Comparison of ENCODE assay signal across 20 mouse cellular contexts in genomic region chr6:49965944-49966545, GRCm38 (mm10).
DNase-seq lines count a peak whose midpoint lies in the region; ATAC-seq and TF ChIP-seq lines count a peak whose summit lies in the region.
"Had no signal": no experiment of that assay in that cellular context is flagged by ENCODE, and none has a peak within 500 bp of the region (broad histone marks: within the 10 kb centered on the region; RNA-seq: fewer than 3 reads in every experiment).

No protein-coding gene starts in this region.

- peak; percentile 63 for ATAC-seq in kidney, postnatal 0 days (replicated peaks; ENCODE audit: low FRiP score, low read depth)
- ATAC-seq in limb, embryonic 12.5 days (ENCODE audit: insufficient number of reproducible peaks, insufficient read depth, low FRiP score, low TSS enrichment, low read depth): peak; percentile 89

- H3K27ac ChIP-seq in kidney, postnatal 0 days: peak overlapping the region; percentile 13; the same call in 1 of the 2 replicates
- peak overlapping the region; percentile 42; the same call in 1 of the 2 replicates for H3K27ac ChIP-seq in limb, embryonic 12.5 days
- H3K27ac ChIP-seq: embryonic facial prominence, embryonic 15.5 days; forebrain, embryonic 12.5 days; heart, embryonic 10.5 days; hindbrain, embryonic 15.5 days; liver, embryonic 14.5 days; midbrain, embryonic 10.5 days; neural tube, embryonic 15.5 days; stomach, embryonic 15.5 days had no signal

- no peaks in the 10 kb centered on the region for H3K27me3 ChIP-seq in kidney, postnatal 0 days (ENCODE audit: insufficient read depth, low read length)
- H3K27me3 ChIP-seq in limb, embryonic 12.5 days: peaks cover 20% of the 10 kb centered on the region
- H3K27me3 ChIP-seq: embryonic facial prominence, embryonic 15.5 days; forebrain, embryonic 12.5 days; hindbrain, embryonic 15.5 days; neural tube, embryonic 15.5 days; stomach, embryonic 15.5 days had no signal

- no peaks in the 10 kb centered on the region for H3K36me3 ChIP-seq in kidney, postnatal 0 days (ENCODE audit: insufficient read depth, low read length)
- H3K36me3 ChIP-seq in limb, embryonic 12.5 days: no peaks in the 10 kb centered on the region
- H3K36me3 ChIP-seq: embryonic facial prominence, embryonic 15.5 days; forebrain, embryonic 12.5 days; heart, embryonic 10.5 days; hindbrain, embryonic 15.5 days; midbrain, embryonic 10.5 days; neural tube, embryonic 15.5 days; stomach, embryonic 15.5 days had no signal

- H3K9me3 ChIP-seq in kidney, postnatal 0 days (replicated peaks; ENCODE audit: low read length): no peaks in the 10 kb centered on the region
- no peaks in the 10 kb centered on the region for H3K9me3 ChIP-seq in limb, embryonic 12.5 days
- H3K9me3 ChIP-seq: embryonic facial prominence, embryonic 15.5 days; forebrain, embryonic 12.5 days; heart, embryonic 10.5 days; hindbrain, embryonic 15.5 days; midbrain, embryonic 10.5 days; neural tube, embryonic 15.5 days; stomach, embryonic 15.5 days had no signal

- H3K4me1 ChIP-seq in kidney, postnatal 0 days (replicated peaks; ENCODE audit: insufficient read depth, low read length): no peaks in the 10 kb centered on the region
- H3K4me1 ChIP-seq in limb, embryonic 12.5 days (replicated peaks): peaks cover 16% of the 10 kb centered on the region; the same call in 1 of the 2 replicates
- H3K4me1 ChIP-seq: embryonic facial prominence, embryonic 15.5 days; forebrain, embryonic 12.5 days; heart, embryonic 10.5 days; hindbrain, embryonic 15.5 days; midbrain, embryonic 10.5 days; neural tube, embryonic 15.5 days; stomach, embryonic 15.5 days had no signal

- intact Hi-C loops in left cerebral cortex, postnatal 14 days (cut with DNase I): no loop called here

- no peak overlapping the region for H3K4me2 ChIP-seq in kidney, postnatal 0 days (ENCODE audit: low read length)
- no peak overlapping the region for H3K4me2 ChIP-seq in limb, embryonic 12.5 days
- H3K4me2 ChIP-seq: embryonic facial prominence, embryonic 15.5 days; forebrain, embryonic 12.5 days; hindbrain, embryonic 15.5 days; neural tube, embryonic 15.5 days; stomach, embryonic 15.5 days had no signal

- no peak overlapping the region for H3K4me3 ChIP-seq in kidney, postnatal 0 days (replicated peaks; ENCODE audit: low read depth, low read length)
- no peak overlapping the region for H3K4me3 ChIP-seq in limb, embryonic 12.5 days (replicated peaks)
- H3K4me3 ChIP-seq: embryonic facial prominence, embryonic 15.5 days; forebrain, embryonic 12.5 days; heart, embryonic 10.5 days; hindbrain, embryonic 15.5 days; midbrain, embryonic 10.5 days; neural tube, embryonic 15.5 days; stomach, embryonic 15.5 days had no signal

- TF ChIP-seq CTCF in kidney, postnatal 0 days (IDR thresholded peaks at IDR 0.05; ENCODE audit: low read depth): no peak

- WGBS in kidney, postnatal 0 days: 61% methylated on average over 5 of the region's 5 CpGs
- 48% methylated on average over 5 of the region's 5 CpGs for WGBS in limb, embryonic 12.5 days

- DNase-seq in 3T3-L1 (ENCODE audit: low read depth, low spot score): peak; percentile 13
- peak; percentile 31 for DNase-seq in hindlimb bud, embryonic 11.5 days (ENCODE audit: extremely low spot score, low read depth, low spot score)
- peak; percentile 44 for DNase-seq in kidney, postnatal 0 days (ENCODE audit: low spot score)
- no peak for DNase-seq in left cerebral cortex, postnatal 14 days (ENCODE audit: low spot score in 2 of 2)
- DNase-seq in gastrocnemius, postnatal 4 days (ENCODE audit: low spot score in 2 of 2): no peak
- DNase-seq in thymus, postnatal 0 days (ENCODE audit: low spot score): no peak
- DNase-seq: adrenal gland, postnatal 10 days; cerebellum, adult 8-10 months; heart, postnatal 14 days; retina, postnatal 1 day; thymus, postnatal 25 days had no signal

- H3K9ac ChIP-seq in kidney, postnatal 0 days (ENCODE audit: low read depth, low read length): no peak overlapping the region
- H3K9ac ChIP-seq in limb, embryonic 12.5 days (replicated peaks): no peak overlapping the region
- H3K9ac ChIP-seq: embryonic facial prominence, embryonic 15.5 days; forebrain, embryonic 12.5 days; hindbrain, embryonic 15.5 days; liver, embryonic 14.5 days; neural tube, embryonic 15.5 days; stomach, embryonic 15.5 days had no signal

Comparison
In these comparisons a context has a peak if more than half of its experiments do, and no peak if none do; other contexts are left out.
1. DNase-seq: peak in 3T3-L1 (single experiment), hindlimb bud, embryonic 11.5 days (single experiment) and kidney, postnatal 0 days (single experiment); none in left cerebral cortex, postnatal 14 days (0 of 2), gastrocnemius, postnatal 4 days (0 of 2) and thymus, postnatal 0 days (single experiment).